Mouse (Mus musculus) spleen, adult 2 months (tissue): ENCODE results near the gene Camta2. TPM values are rescaled to one million over a fixed set of nuclear protein-coding genes. Genes with fewer than 3 reads are reported as not detected.
A peak's percentile ranks its signal among the peaks of the same experiment; 100 is the strongest.

Experiments
- DNase-seq, 2 experiments: peaks; one replicate each; pipeline versions ENCODE4 v3.0.0 to v3.0.0-alpha.2; 2012 to 2021; ENCODE audit warnings: low spot score in 2 of 2, low read depth in 1 of 2
- H3K27ac ChIP-seq: fragments of 200-500 bp; 2 replicates; pipeline ENCODE4 v1.5.1; 2012; ENCODE audit warnings: low read length, inconsistent platforms; ENCODE audit not compliant: insufficient read depth
- H3K27me3 ChIP-seq: fragments of 200-500 bp; 2 replicates; pipeline ENCODE4 v1.6.1; 2012; ENCODE audit warnings: mild to moderate bottlenecking, moderate library complexity, low read length, inconsistent platforms; ENCODE audit not compliant: control insufficient read depth, insufficient read depth
- H3K36me3 ChIP-seq: fragments of 200-500 bp; 2 replicates; pipeline ENCODE4 v1.6.1; 2012; ENCODE audit warnings: mild to moderate bottlenecking, low read length, inconsistent platforms; ENCODE audit not compliant: control insufficient read depth, insufficient read depth
- H3K4me1 ChIP-seq: fragments of 200-500 bp; 2 replicates; pipeline ENCODE4 v1.6.1; 2011; ENCODE audit warnings: inconsistent platforms; ENCODE audit not compliant: control insufficient read depth, insufficient read depth, insufficient read length
- H3K4me3 ChIP-seq: fragments of 200-500 bp; 2 replicates; pipeline ENCODE4 v1.5.1; 2011; ENCODE audit warnings: mild to moderate bottlenecking, inconsistent platforms; ENCODE audit not compliant: insufficient read depth, insufficient read length; ENCODE audit errors: extremely low read depth
- CTCF ChIP-seq: fragments of 200-500 bp; IDR thresholded peaks from 2 replicates; pipeline ENCODE4 v1.5.1; 2011; ENCODE audit warnings: mild to moderate bottlenecking, inconsistent platforms; ENCODE audit not compliant: insufficient read depth, insufficient read length, insufficient replicate concordance; ENCODE audit errors: extremely low read depth
- POLR2A ChIP-seq: fragments of 200-500 bp; IDR thresholded peaks from 2 replicates; pipeline ENCODE4 v1.6.1; 2011; ENCODE audit warnings: low read depth, low read length, inconsistent platforms
- WGBS: fragments of 180-500 bp; shearing (Covaris S2); methylation state at CpG from one replicate; pipeline ENCODE4 v1.1.7; 2018; 5-methylcytosine and 5-hydroxymethylcytosine counted together
- polyA plus RNA-seq: library from polyadenylated mRNA; depleted of rRNA; stranded (reverse); fragments of >200 nt; gene quantifications from 2 replicates; pipeline ENCODE4 v1.2.3, GENCODE M21; 2012

The Camta2 gene
- polyA plus RNA-seq, 1 experiment, result 36.6 TPM

- H3K4me1 ChIP-seq, result peaks cover 20% of the 10 kb centered on the region; the same call in 1 of the 2 replicates
- H3K27ac ChIP-seq, result peak overlapping the region; percentile 92
- no peak for TF ChIP-seq CTCF
- no peak for TF ChIP-seq POLR2A
- H3K36me3 ChIP-seq, result peaks cover 44% of the 10 kb centered on the region
- H3K4me3 ChIP-seq, result peak overlapping the region; percentile 45
- WGBS, result 25% methylated on average over 12 of the region's 12 CpGs
- DNase-seq, result peak; percentile 50 to 83
- no peaks in the 10 kb centered on the region for H3K27me3 ChIP-seq
Observed at GRCm38 (mm10) chr11:70650322-70651175, 37.4 kb downstream of the Camta2 start.

- no peak for DNase-seq
- H3K4me1 ChIP-seq, result peaks cover 20% of the 10 kb centered on the region; the same call in 1 of the 2 replicates
- WGBS, result 69% methylated on average over 8 of the region's 8 CpGs
- no peak for TF ChIP-seq POLR2A
- TF ChIP-seq CTCF, result no peak
- H3K27me3 ChIP-seq, result no peaks in the 10 kb centered on the region
- peak overlapping the region; percentile 57 for H3K27ac ChIP-seq
- peak overlapping the region; percentile 80; the same call in 1 of the 2 replicates for H3K4me3 ChIP-seq
- peaks cover 53% of the 10 kb centered on the region for H3K36me3 ChIP-seq
Observed at GRCm38 (mm10) chr11:70649185-70649734, 38.6 kb downstream of the Camta2 start.

GRCm38 (mm10) chr11:70648512-70648911 lies 39.4 kb downstream of the Camta2 start:
- Histone ChIP-seq H3K4me3 (peak overlapping the region; percentile 80), H3K27me3 (no peaks in the 10 kb centered on the region), H3K4me1 (peaks cover 20% of the 10 kb centered on the region; the same call in 1 of the 2 replicates), H3K27ac (peak overlapping the region; percentile 92), H3K36me3 (peaks cover 50% of the 10 kb centered on the region)
- no peak for DNase-seq
- WGBS, result 3% methylated on average over 4 of the region's 4 CpGs
- TF ChIP-seq CTCF, result no peak
- no peak for TF ChIP-seq POLR2A

GRCm38 (mm10) chr11:70647716-70648420 lies 40.0 kb downstream of the Camta2 start:
- Histone ChIP-seq H3K4me3 (peak overlapping the region; percentile 80), H3K4me1 (peaks cover 20% of the 10 kb centered on the region; the same call in 1 of the 2 replicates), H3K27me3 (no peaks in the 10 kb centered on the region), H3K27ac (peak overlapping the region; percentile 92), H3K36me3 (peaks cover 44% of the 10 kb centered on the region)
- WGBS, result 3% methylated on average over 28 of the region's 28 CpGs
- peak in 1 of 2 experiments; percentile 55 for DNase-seq
- TF ChIP-seq POLR2A (peak; percentile 43), CTCF (no peak)

GRCm38 (mm10) chr11:70646691-70647650 lies 40.9 kb downstream of the Camta2 start, which contains the start of the genes Rnf167 and Slc25a11:
Gene Rnf167, plus strand, starts transcription at chr11:70647235.
Gene Slc25a11, minus strand, starts transcription at chr11:70647479.
- Histone ChIP-seq H3K27ac (peak within 1 kb of the TSS; percentile 92), H3K4me1 (peaks cover 20% of the 10 kb centered on the region; the same call in 1 of the 2 replicates), H3K36me3 (peaks cover 35% of the 10 kb centered on the region), H3K27me3 (no peaks in the 10 kb centered on the region), H3K4me3 (peak within 1 kb of the TSS; percentile 80)
- WGBS, result under 1% methylated on average over 62 of the region's 63 CpGs
- DNase-seq, result peak; percentile 94 to 98
- no peak for TF ChIP-seq CTCF
- peak; percentile 86 for TF ChIP-seq POLR2A

GRCm38 (mm10) chr11:70646259-70646555 lies 41.7 kb downstream of the Camta2 start:
- peaks cover 29% of the 10 kb centered on the region for H3K36me3 ChIP-seq
- no peaks in the 10 kb centered on the region for H3K27me3 ChIP-seq
- peak overlapping the region; percentile 90 for H3K27ac ChIP-seq
- no peak for TF ChIP-seq CTCF
- no peak for TF ChIP-seq POLR2A
- 26% methylated on average over 3 of the region's 3 CpGs for WGBS
- H3K4me3 ChIP-seq, result peak overlapping the region; percentile 79
- DNase-seq, result no peak
- peaks cover 20% of the 10 kb centered on the region; the same call in 1 of the 2 replicates for H3K4me1 ChIP-seq
